In genomic region chr19:47346606-47347005, GRCm38 (mm10) we compare ENCODE assay signal across 19 mouse cellular contexts.
A peak's percentile ranks its signal among the peaks of the same experiment; 100 is the strongest.
DNase-seq lines count a peak whose midpoint lies in the region; ATAC-seq lines count a peak whose summit lies in the region.
"Had no signal": no experiment of that assay in that cellular context is flagged by ENCODE, and none has a peak within 500 bp of the region (broad histone marks: within the 10 kb centered on the region; RNA-seq: fewer than 3 reads in every experiment).

No protein-coding gene starts in this region.

- no peaks in the 10 kb centered on the region for H3K9me3 ChIP-seq in heart, embryonic 11.5 days (replicated peaks; ENCODE audit: control insufficient read depth, low read length)
- H3K9me3 ChIP-seq in limb, embryonic 10.5 days (replicated peaks): no peaks in the 10 kb centered on the region
- H3K9me3 ChIP-seq: embryonic facial prominence, embryonic 13.5 days; forebrain, embryonic 13.5 days; hindbrain, embryonic 15.5 days had no signal

- H3K27ac ChIP-seq in heart, embryonic 11.5 days (ENCODE audit: low read depth, low read length): no peak overlapping the region
- 0 out of 2 replicates have a peak overlapping the region, but pooled peaks have one; percentile 17 for H3K27ac ChIP-seq in limb, embryonic 10.5 days
- H3K27ac ChIP-seq: embryonic facial prominence, embryonic 13.5 days; forebrain, embryonic 13.5 days; hindbrain, embryonic 15.5 days had no signal

- H3K4me1 ChIP-seq in heart, embryonic 11.5 days (ENCODE audit: control insufficient read depth, insufficient read depth, low read length): peaks cover 19% of the 10 kb centered on the region
- peaks cover 39% of the 10 kb centered on the region for H3K4me1 ChIP-seq in limb, embryonic 10.5 days

- H3K4me3 ChIP-seq in heart, embryonic 11.5 days (ENCODE audit: low read depth, low read length): no peak overlapping the region
- no peak overlapping the region for H3K4me3 ChIP-seq in limb, embryonic 10.5 days
- H3K4me3 ChIP-seq: embryonic facial prominence, embryonic 13.5 days; forebrain, embryonic 13.5 days; hindbrain, embryonic 15.5 days had no signal

- WGBS in heart, embryonic 11.5 days (ENCODE audit: insufficient replicate concordance): 55% methylated on average over 8 of the region's 8 CpGs
- WGBS in limb, embryonic 10.5 days: 56% methylated on average over 8 of the region's 8 CpGs

- H3K36me3 ChIP-seq in heart, embryonic 11.5 days (ENCODE audit: control insufficient read depth, insufficient read depth, low read length): no peaks in the 10 kb centered on the region
- no peaks in the 10 kb centered on the region for H3K36me3 ChIP-seq in limb, embryonic 10.5 days
- H3K36me3 ChIP-seq: embryonic facial prominence, embryonic 13.5 days; hindbrain, embryonic 15.5 days had no signal

- H3K4me2 ChIP-seq in heart, embryonic 11.5 days: no peak overlapping the region
- H3K4me2 ChIP-seq: embryonic facial prominence, embryonic 13.5 days; forebrain, embryonic 13.5 days; hindbrain, embryonic 15.5 days had no signal

- peak overlapping the region; percentile 28; the same call in 1 of the 2 replicates for H3K9ac ChIP-seq in heart, embryonic 11.5 days (ENCODE audit: low read depth, low read length)
- H3K9ac ChIP-seq: embryonic facial prominence, embryonic 13.5 days; forebrain, embryonic 13.5 days; forebrain, postnatal 0 days; hindbrain, embryonic 15.5 days had no signal

- intact Hi-C loops in heart, postnatal 25 days (cut with DNase I): no loop called here

- ATAC-seq in heart, embryonic 11.5 days (replicated peaks; ENCODE audit: insufficient number of reproducible peaks, low FRiP score, low TSS enrichment): no peak
- ATAC-seq: forebrain, embryonic 13.5 days; forebrain, postnatal 0 days; intestine, postnatal 0 days had no signal

- no peak for DNase-seq in heart, postnatal 25 days (ENCODE audit: low spot score)
- DNase-seq in 3T3-L1 (ENCODE audit: low read depth, low spot score) (peak; percentile 21), MN1 (ENCODE audit: low spot score) (peak; percentile 44)
- no peak for DNase-seq in limb, embryonic 10.5 days (ENCODE audit: low spot score)
- no peak for DNase-seq in T-cell, adult 2 months (ENCODE audit: low spot score)
- DNase-seq in kidney, postnatal 4 days: no peak
- no peak for DNase-seq in cerebellum, adult 11-12 months
- DNase-seq: adrenal gland, postnatal 10 days; cerebellum, adult 11 months; cerebellum, adult 9-10 months; cerebellum, postnatal 25 days; forebrain, postnatal 0 days; heart, postnatal 14 days had no signal

- H3K27me3 ChIP-seq in heart, embryonic 11.5 days (ENCODE audit: control insufficient read depth, insufficient read depth, low read length): peaks cover 17% of the 10 kb centered on the region; the same call in 1 of the 2 replicates
- peaks cover 41% of the 10 kb centered on the region for H3K27me3 ChIP-seq in limb, embryonic 10.5 days (ENCODE audit: low read depth, poor library complexity, severe bottlenecking)
- H3K27me3 ChIP-seq: CH12.LX had no signal

Comparison
In these comparisons a context has a peak if more than half of its experiments do, and no peak if none do; other contexts are left out.
1. DNase-seq: peak in 3T3-L1 (single experiment) and MN1 (single experiment); none in heart, postnatal 25 days (single experiment), limb, embryonic 10.5 days (single experiment), T-cell, adult 2 months (single experiment), kidney, postnatal 4 days (0 of 2) and cerebellum, adult 11-12 months (single experiment).